Mouse (Mus musculus): ENCODE measurements around the gene Tmem221. TPM values are rescaled to one million over a fixed set of nuclear protein-coding genes. Genes with fewer than 3 reads are reported as not detected.

The Tmem221 gene
- polyA plus RNA-seq, 1 experiment = 0.20 TPM

DNA sequence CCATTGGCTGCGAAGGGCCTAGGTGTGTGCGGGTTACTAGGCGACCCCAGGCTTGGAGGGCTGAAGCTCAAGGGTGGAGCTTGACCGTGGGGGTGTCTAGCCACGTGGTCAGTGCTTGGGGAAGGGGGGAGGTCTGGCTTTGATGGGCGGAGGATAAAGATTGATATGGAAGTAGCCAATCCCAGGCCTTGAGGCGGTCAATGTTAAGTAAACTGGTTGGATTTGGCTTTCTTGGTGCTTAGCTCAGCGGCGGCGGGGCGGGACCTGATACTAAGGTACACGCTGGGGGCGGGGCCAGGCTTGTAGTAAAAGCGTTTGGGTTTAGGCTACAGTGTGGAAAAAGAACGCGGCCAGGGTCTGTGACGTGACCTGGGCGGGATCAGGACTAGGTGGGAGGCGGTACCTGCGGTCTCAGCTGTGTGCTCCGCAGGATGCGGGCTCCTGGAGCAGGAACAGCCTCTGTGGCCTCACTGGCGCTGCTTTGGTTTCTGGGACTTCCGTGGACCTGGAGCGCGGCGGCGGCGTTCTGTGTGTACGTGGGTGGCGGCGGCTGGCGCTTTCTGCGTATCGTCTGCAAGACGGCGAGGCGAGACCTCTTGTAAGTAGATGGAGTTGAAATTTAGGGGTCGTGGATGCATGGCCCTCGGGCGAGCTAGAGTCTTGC is 11.8 kb upstream of the Tmem221 start:
- Histone ChIP-seq H3K79me2 (ENCODE audit: control insufficient read depth, insufficient read depth) (no peaks in the 10 kb centered on the region), H3K36me3 (ENCODE audit: control insufficient read depth, insufficient read depth) (no peaks in the 10 kb centered on the region), H3K27me3 (ENCODE audit: control insufficient read depth, insufficient read depth, insufficient read length) (no peaks in the 10 kb centered on the region), H3K4me3 (peak overlapping the region; percentile 35), H3ac (ENCODE audit: control insufficient read depth, insufficient read length) (peak overlapping the region; percentile 36), H3K4me2 (ENCODE audit: low read depth) (peak overlapping the region; percentile 90)
- TF ChIP-seq POLR2AphosphoS2 (IDR thresholded peaks at IDR 0.05; ENCODE audit: insufficient read length, low read depth) = no peak
- TF ChIP-seq MYOG (IDR thresholded peaks at IDR 0.05; ENCODE audit: control insufficient read depth in 1 of 3, insufficient read depth in 1 of 3, insufficient read length in 2 of 3, low read depth in 2 of 3) = no peak
- TF ChIP-seq REST (IDR thresholded peaks at IDR 0.05; ENCODE audit: insufficient read depth, insufficient read length) = no peak
- TF ChIP-seq MAX (IDR thresholded peaks at IDR 0.05; ENCODE audit: low read depth) = no peak
- no peak for TF ChIP-seq TCF3 (IDR thresholded peaks at IDR 0.05; ENCODE audit: insufficient read length, low read depth)
- no peak for TF ChIP-seq TCF12 (IDR thresholded peaks at IDR 0.05; ENCODE audit: insufficient read depth, poor library complexity, severe bottlenecking)
- no peak for TF ChIP-seq CEBPB (IDR thresholded peaks at IDR 0.05; ENCODE audit: insufficient read depth, poor library complexity, severe bottlenecking)
- TF ChIP-seq POLR2A (IDR thresholded peaks at IDR 0.05; ENCODE audit: insufficient read length, low read depth) = peak; percentile 46
- TF ChIP-seq USF1 (IDR thresholded peaks at IDR 0.05; ENCODE audit: low read depth) = peak; percentile 74
- no peak for TF ChIP-seq E2F4 (IDR thresholded peaks at IDR 0.05; ENCODE audit: insufficient read depth)
- peak; percentile 20 for TF ChIP-seq SRF (IDR thresholded peaks at IDR 0.05; ENCODE audit: control insufficient read depth, insufficient read length, low read depth)
- no peak for TF ChIP-seq MYOD1 (IDR thresholded peaks at IDR 0.05; ENCODE audit: control insufficient read depth in 1 of 3, insufficient read length in 2 of 3, low read depth in 2 of 3)

DNA sequence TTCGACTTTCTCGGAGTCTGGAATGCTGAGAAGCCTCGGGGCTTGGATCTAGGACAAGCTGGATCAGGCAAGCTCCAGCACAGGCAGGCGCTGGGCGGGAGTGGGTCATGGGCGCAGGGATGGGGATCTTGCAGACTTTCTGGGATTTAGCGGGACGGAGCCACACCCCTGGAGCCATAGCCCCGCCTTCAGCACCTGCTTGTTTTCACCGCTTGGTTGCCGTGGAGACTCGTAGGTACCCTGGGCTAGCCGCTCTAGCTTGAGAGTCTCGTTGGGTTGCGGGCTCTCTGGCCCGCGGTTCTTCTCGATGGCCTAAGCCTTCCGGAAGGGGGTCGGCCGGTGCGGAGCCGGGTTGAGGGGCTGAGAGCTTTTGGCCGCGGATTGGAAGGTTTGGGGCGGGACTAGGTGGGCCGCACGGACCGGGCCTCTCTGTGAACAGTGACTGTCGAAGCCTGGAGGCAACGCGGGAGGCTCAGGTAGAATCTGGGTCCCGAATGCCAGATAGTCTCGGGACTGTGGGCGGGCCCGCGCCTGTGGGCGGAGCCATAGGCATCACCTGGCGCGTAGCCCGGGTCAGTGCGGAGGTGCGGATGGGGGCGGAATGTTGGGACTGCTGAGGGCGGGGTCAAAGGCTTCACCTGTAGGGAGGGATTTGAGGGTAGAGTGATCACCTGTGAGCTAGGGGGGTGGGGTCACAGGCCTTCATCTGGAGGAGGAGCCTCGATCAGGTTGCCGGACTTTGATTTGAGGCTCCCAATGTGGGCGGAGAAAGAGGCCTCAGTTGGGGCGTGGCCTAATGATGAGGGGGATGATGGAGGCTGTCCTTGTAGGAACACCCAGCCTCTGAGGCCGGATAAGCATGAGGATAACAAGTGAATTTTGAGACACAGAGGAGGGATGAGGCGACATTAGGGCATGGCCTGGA is 11.0 kb upstream of the Tmem221 start:
- Histone ChIP-seq H3K36me3 (ENCODE audit: control insufficient read depth, insufficient read depth) (no peaks in the 10 kb centered on the region), H3K27me3 (ENCODE audit: control insufficient read depth, insufficient read depth, insufficient read length) (no peaks in the 10 kb centered on the region), H3K79me2 (ENCODE audit: control insufficient read depth, insufficient read depth) (no peaks in the 10 kb centered on the region), H3K4me2 (ENCODE audit: low read depth) (peak overlapping the region; percentile 90), H3ac (ENCODE audit: control insufficient read depth, insufficient read length) (peak overlapping the region; percentile 36), H3K4me3 (peak overlapping the region; percentile 35)
- TF ChIP-seq MYOD1 (IDR thresholded peaks at IDR 0.05; ENCODE audit: control insufficient read depth in 1 of 3, insufficient read length in 2 of 3, low read depth in 2 of 3) (no peak), CEBPB (IDR thresholded peaks at IDR 0.05; ENCODE audit: insufficient read depth, poor library complexity, severe bottlenecking) (no peak), SRF (IDR thresholded peaks at IDR 0.05; ENCODE audit: control insufficient read depth, insufficient read length, low read depth) (no peak), REST (IDR thresholded peaks at IDR 0.05; ENCODE audit: insufficient read depth, insufficient read length) (no peak), TCF3 (IDR thresholded peaks at IDR 0.05; ENCODE audit: insufficient read length, low read depth) (no peak), E2F4 (IDR thresholded peaks at IDR 0.05; ENCODE audit: insufficient read depth) (no peak), USF1 (IDR thresholded peaks at IDR 0.05; ENCODE audit: low read depth) (no peak), TCF12 (IDR thresholded peaks at IDR 0.05; ENCODE audit: insufficient read depth, poor library complexity, severe bottlenecking) (no peak), POLR2A (IDR thresholded peaks at IDR 0.05; ENCODE audit: insufficient read length, low read depth) (no peak), MAX (IDR thresholded peaks at IDR 0.05; ENCODE audit: low read depth) (no peak), POLR2AphosphoS2 (IDR thresholded peaks at IDR 0.05; ENCODE audit: insufficient read length, low read depth) (no peak)

DNA sequence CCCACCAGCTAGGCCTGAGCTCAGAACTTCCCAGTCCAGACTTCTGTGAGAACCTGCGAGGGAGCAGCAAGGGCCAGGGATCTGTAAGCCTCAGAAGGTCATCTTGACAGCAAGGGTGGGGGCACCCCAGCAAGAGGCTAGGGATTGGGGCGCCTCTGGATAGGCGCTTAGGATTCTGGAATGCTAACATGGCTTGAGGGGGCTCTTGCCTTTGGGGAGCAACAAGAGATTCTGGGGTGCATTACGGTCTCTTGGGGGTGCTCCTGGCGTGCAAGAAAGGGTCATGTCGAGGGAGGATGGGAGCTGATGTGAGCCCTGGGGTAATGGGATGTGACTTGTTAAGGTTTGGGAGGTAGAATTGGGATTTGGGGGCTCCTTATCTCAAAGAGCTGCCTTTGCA is 10.3 kb upstream of the Tmem221 start:
- no peaks in the 10 kb centered on the region for H3K36me3 ChIP-seq (ENCODE audit: control insufficient read depth, insufficient read depth)
- H3K4me3 ChIP-seq = peak overlapping the region; percentile 35
- H3ac ChIP-seq (ENCODE audit: control insufficient read depth, insufficient read length) = no peak overlapping the region
- H3K4me2 ChIP-seq (ENCODE audit: low read depth) = peak overlapping the region; percentile 18
- no peaks in the 10 kb centered on the region for H3K27me3 ChIP-seq (ENCODE audit: control insufficient read depth, insufficient read depth, insufficient read length)
- TF ChIP-seq SRF (IDR thresholded peaks at IDR 0.05; ENCODE audit: control insufficient read depth, insufficient read length, low read depth) = no peak
- no peak for TF ChIP-seq E2F4 (IDR thresholded peaks at IDR 0.05; ENCODE audit: insufficient read depth)
- TF ChIP-seq USF1 (IDR thresholded peaks at IDR 0.05; ENCODE audit: low read depth) = no peak
- TF ChIP-seq MYOG (IDR thresholded peaks at IDR 0.05; ENCODE audit: control insufficient read depth in 1 of 3, insufficient read depth in 1 of 3, insufficient read length in 2 of 3, low read depth in 2 of 3) = no peak
- no peak for TF ChIP-seq MAX (IDR thresholded peaks at IDR 0.05; ENCODE audit: low read depth)
- TF ChIP-seq MYOD1 (IDR thresholded peaks at IDR 0.05; ENCODE audit: control insufficient read depth in 1 of 3, insufficient read length in 2 of 3, low read depth in 2 of 3) = no peak
- TF ChIP-seq POLR2AphosphoS2 (IDR thresholded peaks at IDR 0.05; ENCODE audit: insufficient read length, low read depth) = no peak
- no peak for TF ChIP-seq REST (IDR thresholded peaks at IDR 0.05; ENCODE audit: insufficient read depth, insufficient read length)
- no peak for TF ChIP-seq POLR2A (IDR thresholded peaks at IDR 0.05; ENCODE audit: insufficient read length, low read depth)
- no peak for TF ChIP-seq CEBPB (IDR thresholded peaks at IDR 0.05; ENCODE audit: insufficient read depth, poor library complexity, severe bottlenecking)
- no peak for TF ChIP-seq TCF3 (IDR thresholded peaks at IDR 0.05; ENCODE audit: insufficient read length, low read depth)
- TF ChIP-seq TCF12 (IDR thresholded peaks at IDR 0.05; ENCODE audit: insufficient read depth, poor library complexity, severe bottlenecking) = no peak
- no peaks in the 10 kb centered on the region for H3K79me2 ChIP-seq (ENCODE audit: control insufficient read depth, insufficient read depth)

DNA sequence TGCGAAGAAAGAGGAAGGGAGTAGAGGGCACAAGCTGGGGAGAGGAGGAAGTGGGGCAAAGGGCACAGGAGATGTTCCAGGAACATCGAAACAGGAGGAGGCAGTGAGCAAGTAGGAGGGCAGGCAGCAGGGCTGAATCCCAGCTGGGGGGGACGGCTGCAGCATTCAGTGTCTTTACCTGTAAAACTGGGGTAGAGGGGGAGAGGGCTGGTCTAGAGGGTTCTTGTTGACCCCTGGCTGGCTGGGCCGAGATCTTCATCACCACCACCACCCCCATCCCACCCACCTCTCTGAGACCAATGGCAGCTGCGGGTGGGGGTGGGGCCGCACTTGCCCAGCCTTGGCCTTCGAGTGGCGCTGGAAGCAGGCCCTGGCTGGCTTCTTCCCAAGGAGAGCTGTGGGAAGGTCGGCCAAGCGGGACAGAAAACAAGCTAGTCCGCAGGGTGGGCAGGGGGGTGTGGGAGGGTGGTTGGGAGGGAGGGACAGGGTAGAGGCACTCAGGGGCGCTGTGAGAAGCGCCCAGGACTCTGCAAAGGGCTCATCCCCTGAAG is 9.8 kb upstream of the Tmem221 start, which contains the start of gene Slc27a1:
Gene Slc27a1 (plus strand): TSS at position 496 of the 551 bp plus-strand sequence.
- TF ChIP-seq MYOD1 (IDR thresholded peaks at IDR 0.05; ENCODE audit: control insufficient read depth in 1 of 3, insufficient read length in 2 of 3, low read depth in 2 of 3) (peak in 1 of 3 experiments; percentile 36), SRF (IDR thresholded peaks at IDR 0.05; ENCODE audit: control insufficient read depth, insufficient read length, low read depth) (no peak), MYOG (IDR thresholded peaks at IDR 0.05; ENCODE audit: control insufficient read depth in 1 of 3, insufficient read depth in 1 of 3, insufficient read length in 2 of 3, low read depth in 2 of 3) (peak in 1 of 3 experiments; percentile 24)
- Histone ChIP-seq H3ac (ENCODE audit: control insufficient read depth, insufficient read length) (no peak within 1 kb of the TSS), H3K27me3 (ENCODE audit: control insufficient read depth, insufficient read depth, insufficient read length) (no peaks in the 10 kb centered on the region), H3K36me3 (ENCODE audit: control insufficient read depth, insufficient read depth) (no peaks in the 10 kb centered on the region), H3K79me2 (ENCODE audit: control insufficient read depth, insufficient read depth) (no peaks in the 10 kb centered on the region), H3K4me2 (ENCODE audit: low read depth) (peak within 1 kb of the TSS; percentile 90), H3K4me3 (peak within 1 kb of the TSS; percentile 35)

Measured in myocyte (in vitro differentiated cells).